ENCODE assay signal across 8 mouse cellular contexts in the genomic region with DNA sequence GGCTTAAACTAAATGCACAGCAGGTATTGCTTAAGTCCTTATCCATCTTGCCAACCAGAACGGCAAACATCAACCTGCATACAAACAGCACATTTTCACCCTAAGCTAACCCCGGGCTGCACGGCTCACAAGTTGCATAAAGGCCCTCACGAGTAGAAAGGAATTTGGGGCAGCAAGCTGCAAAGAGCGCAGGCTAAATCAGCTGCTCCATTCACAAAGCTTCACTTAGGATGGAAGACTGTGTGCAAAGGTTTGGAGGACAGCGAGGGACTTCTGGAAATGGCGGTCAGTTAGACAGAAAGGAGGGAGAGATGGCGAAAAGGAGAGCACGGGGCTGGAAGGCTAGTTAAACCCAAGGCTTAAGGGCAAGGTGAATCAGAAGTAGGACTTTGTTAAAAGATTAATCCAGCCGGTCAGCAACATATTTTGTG. TPM values are rescaled to one million over a fixed set of nuclear protein-coding genes. Genes with fewer than 3 reads are reported as not detected.
DNase-seq lines count a peak whose midpoint lies in the region; ATAC-seq lines count a peak whose summit lies in the region.

No protein-coding gene starts in this region.

- peaks cover 12% of the 10 kb centered on the region for H3K4me1 ChIP-seq in intestine, embryonic 15.5 days (replicated peaks)
- H3K4me1 ChIP-seq in liver, embryonic 16.5 days (ENCODE audit: control insufficient read depth, low read depth, low read length): peaks cover 22% of the 10 kb centered on the region
- H3K4me1 ChIP-seq in stomach, embryonic 16.5 days (ENCODE audit: control insufficient read depth, insufficient read depth, low read length): peaks cover 36% of the 10 kb centered on the region

- WGBS in intestine, embryonic 15.5 days: 54% methylated on average over 10 of the region's 10 CpGs
- WGBS in liver, embryonic 16.5 days (ENCODE audit: insufficient replicate concordance): 59% methylated on average over 10 of the region's 10 CpGs
- 43% methylated on average over 10 of the region's 10 CpGs for WGBS in stomach, embryonic 16.5 days

- H3K9me3 ChIP-seq in intestine, embryonic 15.5 days: no peaks in the 10 kb centered on the region
- no peaks in the 10 kb centered on the region for H3K9me3 ChIP-seq in liver, embryonic 16.5 days (replicated peaks; ENCODE audit: control insufficient read depth, low read length)
- H3K9me3 ChIP-seq in stomach, embryonic 16.5 days (replicated peaks; ENCODE audit: control insufficient read depth, low read length): no peaks in the 10 kb centered on the region

- H3K36me3 ChIP-seq in intestine, embryonic 15.5 days: no peaks in the 10 kb centered on the region
- H3K36me3 ChIP-seq in liver, embryonic 16.5 days (ENCODE audit: control insufficient read depth, insufficient read depth): no peaks in the 10 kb centered on the region
- H3K36me3 ChIP-seq in stomach, embryonic 16.5 days (ENCODE audit: control insufficient read depth, insufficient read depth, low read length): no peaks in the 10 kb centered on the region

- no peak overlapping the region for H3K4me3 ChIP-seq in intestine, embryonic 15.5 days (replicated peaks)
- no peak overlapping the region; the same call in 1 of the 2 replicates for H3K4me3 ChIP-seq in liver, embryonic 16.5 days (ENCODE audit: low read depth, low read length)
- no peak overlapping the region for H3K4me3 ChIP-seq in stomach, embryonic 16.5 days (replicated peaks; ENCODE audit: low read length)

- no peak for ATAC-seq in intestine, embryonic 15.5 days
- peak; percentile 27 for ATAC-seq in liver, embryonic 16.5 days (ENCODE audit: low read depth)
- ATAC-seq in stomach, embryonic 16.5 days (ENCODE audit: insufficient read depth, low FRiP score): no peak
- ATAC-seq in megakaryocyte-erythroid progenitor cell, adult 5-6 weeks (replicated peaks; ENCODE audit: low FRiP score, low TSS enrichment, poor library complexity, severe bottlenecking): no peak

- H3K27me3 ChIP-seq in intestine, embryonic 15.5 days (replicated peaks): no peaks in the 10 kb centered on the region
- no peaks in the 10 kb centered on the region for H3K27me3 ChIP-seq in liver, embryonic 16.5 days (ENCODE audit: control insufficient read depth, insufficient read depth, low read depth, low read length)
- no peaks in the 10 kb centered on the region for H3K27me3 ChIP-seq in stomach, embryonic 16.5 days (ENCODE audit: control insufficient read depth, insufficient read depth, low read length)

- peak overlapping the region; percentile 54 for H3K4me2 ChIP-seq in intestine, embryonic 15.5 days (replicated peaks)
- H3K4me2 ChIP-seq in liver, embryonic 16.5 days (ENCODE audit: low read depth, low read length): peak overlapping the region; percentile 79
- peak overlapping the region; percentile 53 for H3K4me2 ChIP-seq in stomach, embryonic 16.5 days (ENCODE audit: low read depth, low read length)

- DNase-seq in ZHBTc4 (ENCODE audit: low read depth, low spot score): peak; percentile 32
- peak; percentile 25 for DNase-seq in embryo, embryonic 9.5 days (ENCODE audit: extremely low spot score)
- DNase-seq in natural killer cell, adult 2 months (ENCODE audit: low spot score in 2 of 2): no peak
- DNase-seq in ovary, postnatal 10 days (ENCODE audit: low spot score): no peak

- H3K9ac ChIP-seq in intestine, embryonic 15.5 days: no peak overlapping the region
- H3K9ac ChIP-seq in liver, embryonic 16.5 days (ENCODE audit: low read depth, low read length): no peak overlapping the region
- H3K9ac ChIP-seq in stomach, embryonic 16.5 days (ENCODE audit: low read length): peak overlapping the region; percentile 43

- peak overlapping the region; percentile 59; the same call in 1 of the 2 replicates for H3K27ac ChIP-seq in intestine, embryonic 15.5 days
- H3K27ac ChIP-seq in liver, embryonic 16.5 days (ENCODE audit: low read length): no peak overlapping the region
- H3K27ac ChIP-seq in stomach, embryonic 16.5 days (ENCODE audit: low read length): peak overlapping the region; percentile 75

RNA-seq across cellular contexts. Expression of gene Ccdc141, which starts 1.8 kb away (rescaled TPM):
- polyA plus RNA-seq in intestine, embryonic 15.5 days (2015; fragmentation: Nextera tagmentation; extraction: Ambion mirVana): 5.6 and 7.1 TPM in 2 replicates
- 1.6 and 1.9 TPM in 2 replicates for polyA plus RNA-seq in liver, embryonic 16.5 days (2015; fragmentation: Nextera tagmentation; extraction: Ambion mirVana)
- polyA plus RNA-seq in stomach, embryonic 16.5 days (2015; fragmentation: Nextera tagmentation; extraction: Ambion mirVana): 12.1 and 12.9 TPM in 2 replicates
- 0.48 and 3.9 TPM in 2 replicates for total RNA-seq in megakaryocyte-erythroid progenitor cell, adult 5-6 weeks (2014; fragmentation: Nextera tagmentation)
- 0.47 and 0.88 TPM in 2 replicates for total RNA-seq in megakaryocyte-erythroid progenitor cell, adult 5-6 weeks (2017)

Comparison
In these comparisons a context has a peak if more than half of its experiments do, and no peak if none do; other contexts are left out.
1. DNase-seq: peak in ZHBTc4 (single experiment) and embryo, embryonic 9.5 days (single experiment); none in natural killer cell, adult 2 months (0 of 2) and ovary, postnatal 10 days (single experiment).
2. Peak in every context shown above with its lines, with median percentiles within 50 percentile points of each other: H3K4me2 ChIP-seq.